Mouse (Mus musculus) ovary, adult 18-20 months (tissue): ENCODE results near the gene Gm6217.
"Not testable (repeated sequence)": the region's sequence is repeated elsewhere in the genome, so short reads cannot be mapped to it uniquely, and the experiment has no call there.

Source experiments
- DNase-seq: peaks from one replicate; pipeline ENCODE4 v3.0.0; 2022; ENCODE audit warnings: low spot score, mixed read lengths

Gene Gm6217

GRCm38 (mm10) chr1:82931326-82931725, at the start of gene Gm6217:
Gm6217 (minus strand) TSS chr1:82931399.
- DNase-seq: not testable (repeated sequence)

- DNase-seq: no peak
Measured at GRCm38 (mm10) chr1:82977840-82978239, 46.6 kb upstream of the Gm6217 start.

- DNase-seq: no peak
Measured at GRCm38 (mm10) chr1:82975750-82976149, 44.6 kb upstream of the Gm6217 start.

GRCm38 (mm10) chr1:82974342-82974741, 43.1 kb upstream of the Gm6217 start:
- DNase-seq: no peak

GRCm38 (mm10) chr1:82973901-82974300, 42.7 kb upstream of the Gm6217 start:
- DNase-seq: no peak

- DNase-seq: no peak
Measured at GRCm38 (mm10) chr1:82973244-82973643, 42.0 kb upstream of the Gm6217 start.

- DNase-seq: no peak
Measured at GRCm38 (mm10) chr1:82972046-82972445, 40.8 kb upstream of the Gm6217 start.

GRCm38 (mm10) chr1:82966413-82966812, 35.2 kb upstream of the Gm6217 start:
- DNase-seq: no peak

GRCm38 (mm10) chr1:82959870-82960385, 28.7 kb upstream of the Gm6217 start, which contains the start of gene Gm47955:
Gm47955 (plus strand) TSS chr1:82960286.
- no peak for DNase-seq

GRCm38 (mm10) chr1:82955913-82956312, 24.7 kb upstream of the Gm6217 start, which contains the start of gene Gm7544:
Gm7544 (minus strand) TSS chr1:82956013.
- DNase-seq: not testable (repeated sequence)

GRCm38 (mm10) chr1:82948601-82949000, 17.4 kb upstream of the Gm6217 start:
- DNase-seq: no peak

- DNase-seq: not testable (repeated sequence)
Measured at GRCm38 (mm10) chr1:82946029-82946428, 14.8 kb upstream of the Gm6217 start.

- DNase-seq: not testable (repeated sequence)
Measured at GRCm38 (mm10) chr1:82943295-82943694, 12.1 kb upstream of the Gm6217 start, which contains the start of gene A030003K21Rik. A030003K21Rik (minus strand) TSS chr1:82943388.

- not testable (repeated sequence) for DNase-seq
Measured at GRCm38 (mm10) chr1:82942505-82942904, 11.3 kb upstream of the Gm6217 start.

- no peak for DNase-seq
Measured at GRCm38 (mm10) chr1:82938666-82939065, 7.5 kb upstream of the Gm6217 start.

- not testable (repeated sequence) for DNase-seq
Measured at GRCm38 (mm10) chr1:82930558-82930957, 641 bp downstream of the Gm6217 start.

- no peak for DNase-seq
Measured at GRCm38 (mm10) chr1:82924650-82925049, 6.5 kb downstream of the Gm6217 start, which contains the start of gene A030014E15Rik. A030014E15Rik (plus strand) TSS chr1:82924917.

- not testable (repeated sequence) for DNase-seq
Measured at GRCm38 (mm10) chr1:82913434-82913833, 17.8 kb downstream of the Gm6217 start.

- no peak for DNase-seq
Measured at GRCm38 (mm10) chr1:82913025-82913424, 18.2 kb downstream of the Gm6217 start, which contains the start of gene A030005L19Rik. A030005L19Rik (plus strand) TSS chr1:82913325.

- DNase-seq: no peak
Measured at GRCm38 (mm10) chr1:82905886-82906285, 25.3 kb downstream of the Gm6217 start.

- no peak for DNase-seq
Measured at GRCm38 (mm10) chr1:82901201-82901600, 30.0 kb downstream of the Gm6217 start.

GRCm38 (mm10) chr1:82900567-82900966, 30.6 kb downstream of the Gm6217 start:
- DNase-seq: no peak

GRCm38 (mm10) chr1:82893269-82893668, 37.9 kb downstream of the Gm6217 start:
- no peak for DNase-seq
